Mouse (Mus musculus) T-helper 2 cell (primary cell): ENCODE results near the gene Slc44a2.

Source experiments
- in situ Hi-C: fragments of 300-600 bp; cut with MboI, MseI; formaldehyde crosslinking; loops from one replicate; pipeline ENCODE4 v1.15.1; 2025; ENCODE audit warnings: high pct_unique_total_duplicates

Gene Slc44a2

DNA sequence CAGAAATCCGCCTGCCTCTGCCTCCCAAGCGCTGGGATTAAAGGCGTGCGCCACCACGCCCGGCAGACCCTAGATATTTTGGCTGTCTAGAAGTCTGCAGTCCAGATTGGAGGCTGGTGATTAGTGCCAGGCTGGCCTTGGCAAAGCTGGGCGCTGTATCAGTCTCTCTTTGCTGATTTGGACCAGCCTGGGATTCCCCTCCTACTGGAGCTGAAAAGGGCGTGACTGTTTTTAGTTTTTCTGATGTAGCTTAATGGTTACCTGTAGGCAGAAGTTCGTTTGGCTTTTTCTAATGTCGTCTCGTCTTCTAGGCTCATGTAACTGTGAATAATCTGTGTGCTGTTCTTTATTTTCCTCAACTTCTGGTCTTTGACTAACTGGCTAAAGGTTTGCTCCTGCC lies 48.6 kb downstream of the Slc44a2 start:
- in situ Hi-C loops, result loop anchor here (5.0 kb wide), 1 partner anchor 43 kb away; the partner anchor contains the start of gene Qtrt1

DNA sequence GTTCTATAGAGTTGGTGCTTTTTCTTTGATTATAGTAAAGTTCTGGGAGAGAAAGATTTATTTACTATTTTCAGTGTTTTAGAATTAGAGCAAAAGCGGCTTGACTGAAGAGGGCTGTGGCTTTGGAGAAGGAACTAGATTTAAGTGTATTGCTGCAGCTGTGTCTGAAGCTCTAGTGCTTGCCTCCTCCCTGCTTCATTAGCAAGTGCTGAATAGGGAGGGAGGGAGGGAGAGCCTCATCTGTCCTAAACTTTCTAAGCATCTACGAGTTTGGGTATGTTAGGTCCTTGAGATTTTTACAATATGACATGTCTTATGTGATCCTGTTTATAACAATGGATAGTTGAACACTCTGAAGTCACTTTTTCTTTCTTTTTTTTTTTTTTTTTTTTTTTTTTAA lies 50.4 kb downstream of the Slc44a2 start:
- in situ Hi-C loops, result no loop called here

DNA sequence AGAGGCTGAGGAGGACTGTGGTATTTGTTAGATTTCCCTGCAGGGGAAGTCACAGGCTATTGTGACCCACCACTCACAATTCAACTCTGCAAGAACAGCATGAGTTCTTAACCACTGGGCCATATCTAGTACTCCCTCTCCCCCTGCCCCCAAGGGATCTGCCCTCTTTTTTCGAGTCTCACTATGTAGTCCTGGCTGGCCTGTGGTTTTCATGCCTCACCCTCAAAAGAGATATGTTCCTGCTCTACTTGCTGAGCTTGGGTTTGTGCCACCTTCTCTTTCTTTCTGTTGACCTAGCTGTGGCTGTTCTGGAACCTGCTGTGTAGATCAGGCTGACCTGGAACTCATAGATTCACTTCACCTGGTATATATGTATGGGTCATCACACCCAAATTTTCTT lies 52.0 kb downstream of the Slc44a2 start:
- in situ Hi-C loops, result no loop called here

GRCm38 (mm10) chr9:21379195-21379594 lies 58.7 kb downstream of the Slc44a2 start:
- in situ Hi-C loops, result no loop called here

- in situ Hi-C loops, result loop anchor here (10.0 kb wide), 1 partner anchor 984 kb away; no protein-coding TSS in a partner anchor
Observed at GRCm38 (mm10) chr9:21380868-21381267, 60.4 kb downstream of the Slc44a2 start.

- in situ Hi-C loops, result loop anchor here (10.0 kb wide), 1 partner anchor 981 kb away; no protein-coding TSS in a partner anchor
Observed at GRCm38 (mm10) chr9:21383966-21384365, 63.5 kb downstream of the Slc44a2 start.

GRCm38 (mm10) chr9:21392646-21393175 lies 72.2 kb downstream of the Slc44a2 start:
- in situ Hi-C loops, result no loop called here

DNA sequence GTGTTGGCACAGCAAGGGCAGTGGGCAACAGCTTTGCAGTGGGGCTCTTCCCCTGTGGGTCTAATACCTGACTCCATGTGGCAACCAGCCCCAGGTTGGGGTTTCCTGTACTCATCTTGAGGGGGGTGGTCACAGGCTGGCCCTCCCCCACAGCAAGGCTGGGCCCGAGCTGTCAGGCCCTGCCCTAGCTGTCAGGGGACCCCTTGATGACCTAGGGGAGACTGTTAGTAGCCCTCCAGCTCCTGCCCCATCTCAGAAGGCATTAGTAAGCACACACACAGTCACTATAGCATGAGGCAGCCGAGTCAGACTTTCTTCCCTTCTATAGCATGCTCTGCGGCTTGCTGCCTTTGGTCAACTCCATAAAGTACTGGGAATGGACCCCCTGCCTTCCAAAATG lies 75.2 kb downstream of the Slc44a2 start:
- in situ Hi-C loops, result no loop called here

DNA sequence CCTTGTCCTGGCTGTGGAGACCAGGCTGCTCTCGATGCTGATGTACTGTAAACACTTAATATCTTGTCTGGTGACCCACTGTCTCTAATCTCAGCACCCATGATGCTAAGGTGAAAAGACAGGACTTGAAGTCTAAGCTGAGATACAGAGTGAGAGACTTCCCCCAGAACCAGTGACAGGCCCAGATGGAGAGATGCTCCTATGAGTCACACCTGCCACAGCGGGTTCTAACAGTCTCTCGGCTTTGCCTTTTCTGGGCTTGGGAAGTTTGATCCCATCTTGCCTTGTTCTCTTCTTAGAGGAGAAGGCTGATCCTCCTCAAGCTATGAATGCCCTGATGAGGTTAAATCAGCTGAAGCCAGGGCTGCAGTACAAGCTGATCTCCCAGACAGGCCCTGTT lies 76.7 kb downstream of the Slc44a2 start:
- in situ Hi-C loops, result no loop called here

GRCm38 (mm10) chr9:21401042-21401441 lies 80.5 kb downstream of the Slc44a2 start:
- in situ Hi-C loops, result no loop called here

DNA sequence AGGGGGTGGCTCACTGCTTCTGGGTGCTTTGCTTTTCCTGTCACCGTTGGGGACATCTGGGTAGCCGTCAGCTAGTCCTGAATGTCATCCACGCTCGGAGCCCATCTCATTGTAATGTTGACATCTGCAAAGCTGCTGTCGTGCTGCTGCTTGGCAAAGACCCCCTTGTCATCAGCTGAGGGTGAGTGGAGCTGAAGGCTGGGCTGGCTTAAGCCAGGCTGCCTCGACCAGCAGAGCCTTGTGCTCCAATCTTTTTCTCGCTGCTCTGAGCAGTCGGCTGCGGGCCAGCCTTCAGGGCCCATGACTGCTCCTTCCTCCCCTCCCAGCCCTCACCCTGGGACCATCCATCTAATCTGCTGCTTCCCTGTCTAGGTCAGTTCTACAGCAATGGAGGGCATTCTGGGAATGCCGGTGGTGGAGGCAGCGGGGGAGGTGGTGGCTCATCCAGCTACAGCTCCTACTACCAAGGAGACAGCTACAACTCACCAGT lies 82.3 kb downstream of the Slc44a2 start:
- in situ Hi-C loops, result no loop called here

- in situ Hi-C loops, result no loop called here
Observed at GRCm38 (mm10) chr9:21403745-21404144, 83.2 kb downstream of the Slc44a2 start.
